Mouse (Mus musculus): ENCODE measurements around the gene Tysnd1. TPM values are rescaled to one million over a fixed set of nuclear protein-coding genes. Genes with fewer than 3 reads are reported as not detected.

Tysnd1 gene
- polyA plus RNA-seq (2015; fragmentation: Nextera tagmentation; extraction: Ambion mirVana): 34.7 and 36.6 TPM in 2 replicates

DNA sequence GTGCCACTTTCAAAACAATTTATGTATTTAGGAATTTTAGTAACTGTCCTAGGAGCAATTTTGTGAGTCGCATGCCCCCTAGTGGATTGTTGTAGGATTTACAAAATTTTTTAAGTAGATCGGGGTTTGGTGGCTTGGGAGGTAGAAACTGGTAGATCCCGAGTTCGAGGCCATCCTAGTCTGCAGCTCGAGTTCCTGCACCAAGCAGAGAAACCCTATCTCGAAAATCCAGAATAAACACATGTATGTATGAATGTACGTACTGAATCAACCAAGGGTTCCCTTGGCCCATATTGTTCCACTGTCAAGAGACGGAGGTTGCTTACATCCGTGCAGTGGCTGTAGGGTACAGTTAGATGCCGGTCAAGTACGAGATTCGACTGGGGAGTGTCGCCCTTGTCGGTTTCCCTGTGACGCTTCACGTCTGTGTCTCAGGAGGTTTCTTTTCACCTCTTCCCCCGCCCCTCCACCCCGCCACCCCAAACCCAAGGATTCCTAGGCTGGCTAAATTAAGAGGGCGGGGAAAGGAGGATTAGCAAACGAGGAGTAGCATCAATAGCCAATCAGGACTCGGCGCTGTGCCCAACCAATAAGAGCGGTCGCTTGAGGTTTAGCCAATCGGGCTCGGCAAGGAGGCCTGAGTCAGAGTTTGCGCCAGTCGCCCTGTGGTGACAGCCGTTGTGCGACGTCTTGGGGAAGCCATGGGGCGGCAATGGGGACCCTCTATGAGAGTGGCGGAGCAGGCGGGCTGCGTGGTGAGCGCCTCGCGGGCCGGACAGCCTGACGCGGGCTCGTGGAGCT lies at the start of gene Tysnd1:
Gene Tysnd1 (plus strand): TSS at position 645 of the 801 bp plus-strand sequence.
- peaks cover 15% of the 10 kb centered on the region for H3K4me1 ChIP-seq
- H3K4me2 ChIP-seq: peak within 1 kb of the TSS; percentile 99
- H3K9me3 ChIP-seq: no peaks in the 10 kb centered on the region
- peak; percentile 95 for ATAC-seq (ENCODE audit: borderline replicate concordance, extremely low read depth, low FRiP score, low TSS enrichment)
- peak within 1 kb of the TSS; percentile 56 for H3K9ac ChIP-seq
- peaks cover 29% of the 10 kb centered on the region for H3K36me3 ChIP-seq
- H3K27me3 ChIP-seq: no peaks in the 10 kb centered on the region
- peak within 1 kb of the TSS; percentile 85 for H3K4me3 ChIP-seq
- no peak within 1 kb of the TSS for H3K27ac ChIP-seq
- under 1% methylated on average over 42 of the region's 42 CpGs for WGBS

DNA sequence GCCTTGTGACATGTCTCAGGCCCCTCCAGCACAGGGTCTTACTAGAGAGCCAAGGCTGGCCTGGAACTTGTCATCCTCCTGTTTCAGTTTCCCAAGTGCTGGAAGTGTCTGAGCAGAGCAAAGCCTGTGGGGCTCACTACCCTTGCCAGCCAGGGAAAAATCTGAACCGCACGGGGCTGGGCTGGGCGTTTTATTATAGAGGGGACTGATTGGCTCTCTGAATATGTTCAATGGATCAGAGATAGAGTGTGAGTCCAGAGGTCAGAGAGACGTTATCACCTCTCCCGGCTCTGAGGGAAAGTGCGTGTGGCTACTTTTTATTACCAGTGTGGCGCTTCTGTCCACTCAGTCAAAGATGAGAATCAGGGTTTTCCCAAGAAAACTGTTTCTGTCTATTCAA lies 48.8 kb upstream of the Tysnd1 start:
- no peak for ATAC-seq (ENCODE audit: borderline replicate concordance, extremely low read depth, low FRiP score, low TSS enrichment)
- no peak overlapping the region for H3K4me3 ChIP-seq
- H3K4me2 ChIP-seq: no peak overlapping the region
- no peaks in the 10 kb centered on the region for H3K27me3 ChIP-seq
- H3K4me1 ChIP-seq: peaks cover 13% of the 10 kb centered on the region
- WGBS: 68% methylated on average over 7 of the region's 7 CpGs
- no peaks in the 10 kb centered on the region for H3K36me3 ChIP-seq
- no peaks in the 10 kb centered on the region for H3K9me3 ChIP-seq
- no peak overlapping the region for H3K9ac ChIP-seq
- no peak overlapping the region for H3K27ac ChIP-seq

DNA sequence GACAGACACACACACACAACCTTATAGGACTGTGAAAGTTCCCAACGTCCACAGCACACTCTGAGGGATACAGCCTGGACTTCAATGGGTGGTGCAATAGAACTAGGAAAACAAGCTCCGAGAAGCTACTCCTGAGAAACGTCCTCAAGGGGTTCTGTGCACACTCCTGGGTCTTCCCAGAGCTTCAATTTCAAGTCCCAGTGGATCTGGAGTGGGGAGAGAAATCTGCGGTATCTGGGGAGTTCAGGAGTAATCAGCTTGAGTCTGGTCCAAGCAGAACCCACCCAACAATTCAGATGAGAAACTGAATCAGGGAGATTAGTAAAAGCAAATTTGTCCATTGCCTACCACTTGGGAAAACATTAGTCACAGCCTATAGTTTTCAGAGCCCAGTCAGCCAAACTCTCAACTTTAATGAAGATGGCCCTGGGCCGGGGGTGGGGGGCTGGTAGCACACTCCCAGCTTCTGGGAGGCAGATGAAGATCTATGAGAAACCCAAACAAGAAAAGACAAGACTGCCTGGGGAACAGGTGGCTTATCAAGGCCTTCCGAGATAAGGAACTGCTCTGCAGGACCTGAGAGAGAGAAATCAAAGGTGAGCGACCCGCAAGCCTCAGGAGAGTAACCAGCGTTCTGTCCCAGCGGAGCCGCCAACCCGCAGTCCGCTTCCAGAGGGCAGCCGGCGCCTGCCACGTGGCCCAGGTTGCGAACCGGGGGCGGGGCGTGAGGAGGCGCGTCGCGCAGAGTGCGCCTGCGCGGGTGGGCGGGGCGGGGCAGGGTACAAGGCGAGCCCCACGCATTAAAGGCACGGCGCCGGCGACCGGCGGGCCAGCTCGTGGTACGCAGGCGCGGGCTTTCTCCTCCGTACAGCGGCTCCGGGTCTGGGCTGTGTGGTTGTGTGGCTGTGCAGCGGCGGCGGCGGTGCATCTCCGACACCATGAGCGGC lies 47.3 kb upstream of the Tysnd1 start, which contains the start of gene Ppa1:
Gene Ppa1 (plus strand): TSS at position 763 of the 947 bp plus-strand sequence.
- Histone ChIP-seq H3K36me3 (no peaks in the 10 kb centered on the region), H3K4me2 (peak within 1 kb of the TSS; percentile 84), H3K9me3 (no peaks in the 10 kb centered on the region), H3K27ac (peak within 1 kb of the TSS; percentile 74), H3K27me3 (no peaks in the 10 kb centered on the region), H3K4me3 (peak within 1 kb of the TSS; percentile 67), H3K4me1 (peaks cover 13% of the 10 kb centered on the region), H3K9ac (peak within 1 kb of the TSS; percentile 73)
- ATAC-seq (ENCODE audit: borderline replicate concordance, extremely low read depth, low FRiP score, low TSS enrichment): peak; percentile 96
- WGBS: 1% methylated on average over 50 of the region's 50 CpGs

DNA sequence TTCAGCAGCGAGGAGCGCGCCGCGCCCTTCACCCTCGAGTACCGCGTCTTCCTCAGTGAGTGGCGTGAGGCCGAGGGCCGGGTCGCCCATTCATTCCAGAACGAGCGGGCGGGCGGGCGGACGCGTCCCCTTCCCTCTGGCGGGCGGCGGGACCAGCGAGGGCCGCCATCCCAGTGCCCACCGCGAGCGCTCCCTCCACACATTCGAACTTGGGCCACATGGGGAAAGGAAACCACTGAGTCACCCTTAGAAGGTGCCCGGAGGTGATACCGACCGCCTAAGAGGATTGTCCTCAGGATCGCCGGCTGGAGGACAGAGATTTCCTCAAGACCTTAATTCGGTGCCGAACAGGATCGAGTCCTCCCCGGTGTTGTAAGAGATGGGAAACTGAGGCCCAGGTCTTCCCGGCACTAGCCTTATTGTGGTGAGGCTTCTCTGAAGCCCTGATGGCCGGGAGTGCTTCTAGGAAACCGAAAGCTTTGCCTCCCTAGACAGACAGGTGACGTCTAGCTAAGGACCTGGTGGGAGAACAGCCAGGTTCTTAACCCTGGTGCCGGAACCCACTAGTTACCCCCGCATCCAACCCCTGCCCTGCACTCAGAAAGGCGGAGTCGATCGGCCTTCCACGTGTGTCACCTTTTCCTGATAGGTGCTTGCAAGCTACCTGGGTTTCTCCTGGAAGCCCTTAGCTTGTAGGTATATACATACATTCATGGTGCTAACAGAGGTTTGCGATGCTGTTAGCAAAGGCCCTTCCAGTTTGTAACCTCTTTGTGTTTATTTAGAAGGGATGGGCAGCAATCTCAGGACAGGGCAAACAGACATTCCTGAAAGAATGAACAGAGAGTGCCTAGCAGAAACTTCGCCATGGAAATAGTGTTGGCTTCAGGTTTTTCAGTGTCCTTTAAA lies 46.3 kb upstream of the Tysnd1 start:
- Histone ChIP-seq H3K27ac (peak overlapping the region; percentile 74), H3K27me3 (no peaks in the 10 kb centered on the region), H3K36me3 (no peaks in the 10 kb centered on the region), H3K4me1 (peaks cover 13% of the 10 kb centered on the region), H3K9me3 (no peaks in the 10 kb centered on the region), H3K4me2 (peak overlapping the region; percentile 84), H3K4me3 (peak overlapping the region; percentile 67), H3K9ac (peak overlapping the region; percentile 73)
- no peak for ATAC-seq (ENCODE audit: borderline replicate concordance, extremely low read depth, low FRiP score, low TSS enrichment)
- WGBS: under 1% methylated on average over 47 of the region's 49 CpGs

DNA sequence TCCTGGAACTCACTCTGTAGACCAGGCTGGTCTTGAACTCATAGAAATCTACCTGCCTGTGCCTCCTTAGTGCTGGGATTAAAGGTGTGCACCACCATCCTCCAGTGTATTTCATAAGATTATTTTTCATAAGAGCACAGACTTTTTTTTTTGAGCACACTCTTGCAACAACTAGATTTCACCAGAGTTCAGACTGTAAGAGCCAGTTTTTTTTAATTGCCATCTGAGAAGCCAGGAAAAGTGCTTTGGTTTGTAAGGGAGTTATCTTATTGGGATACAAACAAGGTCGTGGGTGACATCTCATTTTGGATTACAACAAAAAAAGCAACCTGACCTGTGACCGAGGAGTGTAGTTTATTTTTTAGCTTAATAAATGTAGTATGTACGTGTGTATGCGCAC lies 41.2 kb upstream of the Tysnd1 start:
- H3K4me3 ChIP-seq: no peak overlapping the region
- WGBS: 86% methylated on average over 4 of the region's 4 CpGs
- no peak for ATAC-seq (ENCODE audit: borderline replicate concordance, extremely low read depth, low FRiP score, low TSS enrichment)
- no peak overlapping the region for H3K4me2 ChIP-seq
- H3K9ac ChIP-seq: no peak overlapping the region
- H3K27me3 ChIP-seq: no peaks in the 10 kb centered on the region
- H3K27ac ChIP-seq: no peak overlapping the region
- H3K4me1 ChIP-seq: peaks cover 5% of the 10 kb centered on the region; the same call in 1 of the 2 replicates
- no peaks in the 10 kb centered on the region for H3K9me3 ChIP-seq
- 0 out of 2 replicates have a peak, but pooled peaks cover 4% of the 10 kb centered on the region for H3K36me3 ChIP-seq

DNA sequence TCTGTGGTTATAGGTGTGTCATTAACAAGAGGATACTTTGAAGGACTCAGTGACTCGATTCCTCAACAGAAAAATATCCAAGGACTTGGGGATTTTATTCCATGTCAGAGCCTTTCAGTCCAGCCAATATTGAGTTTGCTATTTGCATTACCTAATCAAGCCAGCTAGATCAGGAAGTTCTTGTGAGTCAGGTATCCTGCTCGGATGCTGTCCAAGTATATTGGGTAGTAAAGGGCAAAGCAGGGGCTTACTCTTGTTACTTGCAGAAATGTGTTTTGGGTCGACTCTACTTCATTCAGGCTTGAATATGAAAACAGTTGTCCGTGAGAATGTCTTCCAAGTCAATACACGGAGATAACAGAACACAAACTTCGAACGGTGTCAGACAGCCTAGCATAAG lies 40.6 kb upstream of the Tysnd1 start:
- Histone ChIP-seq H3K9ac (no peak overlapping the region), H3K4me2 (no peak overlapping the region), H3K27ac (no peak overlapping the region), H3K36me3 (peaks cover 10% of the 10 kb centered on the region; the same call in 1 of the 2 replicates), H3K4me3 (no peak overlapping the region), H3K4me1 (no peaks in the 10 kb centered on the region), H3K27me3 (no peaks in the 10 kb centered on the region), H3K9me3 (no peaks in the 10 kb centered on the region)
- no peak for ATAC-seq (ENCODE audit: borderline replicate concordance, extremely low read depth, low FRiP score, low TSS enrichment)
- WGBS: 80% methylated on average over 7 of the region's 7 CpGs

DNA sequence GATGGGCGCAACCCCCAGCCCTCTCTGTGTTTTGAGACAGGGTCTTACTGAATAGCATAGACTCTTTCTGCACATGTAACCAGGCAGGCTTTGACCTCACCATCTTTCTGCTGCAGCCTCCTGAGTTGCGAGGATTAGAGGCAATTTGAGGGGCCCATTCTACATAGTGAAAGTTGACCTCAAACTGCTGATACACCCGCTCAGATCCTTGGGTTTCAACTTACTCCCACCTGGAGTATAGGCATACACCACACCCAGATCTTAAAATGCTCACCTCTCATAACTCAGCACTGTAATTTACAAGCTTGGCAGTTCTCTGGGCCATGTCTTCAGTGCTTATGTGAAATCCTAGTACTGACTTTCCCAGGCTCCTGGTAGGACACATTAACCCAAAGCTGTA lies 40.1 kb upstream of the Tysnd1 start:
- no peaks in the 10 kb centered on the region for H3K4me1 ChIP-seq
- 94% methylated on average over 3 of the region's 3 CpGs for WGBS
- no peak overlapping the region for H3K4me2 ChIP-seq
- no peaks in the 10 kb centered on the region for H3K9me3 ChIP-seq
- H3K27ac ChIP-seq: no peak overlapping the region
- no peaks in the 10 kb centered on the region for H3K27me3 ChIP-seq
- ATAC-seq (ENCODE audit: borderline replicate concordance, extremely low read depth, low FRiP score, low TSS enrichment): no peak
- no peak overlapping the region for H3K9ac ChIP-seq
- H3K4me3 ChIP-seq: no peak overlapping the region
- peaks cover 15% of the 10 kb centered on the region; the same call in 1 of the 2 replicates for H3K36me3 ChIP-seq

DNA sequence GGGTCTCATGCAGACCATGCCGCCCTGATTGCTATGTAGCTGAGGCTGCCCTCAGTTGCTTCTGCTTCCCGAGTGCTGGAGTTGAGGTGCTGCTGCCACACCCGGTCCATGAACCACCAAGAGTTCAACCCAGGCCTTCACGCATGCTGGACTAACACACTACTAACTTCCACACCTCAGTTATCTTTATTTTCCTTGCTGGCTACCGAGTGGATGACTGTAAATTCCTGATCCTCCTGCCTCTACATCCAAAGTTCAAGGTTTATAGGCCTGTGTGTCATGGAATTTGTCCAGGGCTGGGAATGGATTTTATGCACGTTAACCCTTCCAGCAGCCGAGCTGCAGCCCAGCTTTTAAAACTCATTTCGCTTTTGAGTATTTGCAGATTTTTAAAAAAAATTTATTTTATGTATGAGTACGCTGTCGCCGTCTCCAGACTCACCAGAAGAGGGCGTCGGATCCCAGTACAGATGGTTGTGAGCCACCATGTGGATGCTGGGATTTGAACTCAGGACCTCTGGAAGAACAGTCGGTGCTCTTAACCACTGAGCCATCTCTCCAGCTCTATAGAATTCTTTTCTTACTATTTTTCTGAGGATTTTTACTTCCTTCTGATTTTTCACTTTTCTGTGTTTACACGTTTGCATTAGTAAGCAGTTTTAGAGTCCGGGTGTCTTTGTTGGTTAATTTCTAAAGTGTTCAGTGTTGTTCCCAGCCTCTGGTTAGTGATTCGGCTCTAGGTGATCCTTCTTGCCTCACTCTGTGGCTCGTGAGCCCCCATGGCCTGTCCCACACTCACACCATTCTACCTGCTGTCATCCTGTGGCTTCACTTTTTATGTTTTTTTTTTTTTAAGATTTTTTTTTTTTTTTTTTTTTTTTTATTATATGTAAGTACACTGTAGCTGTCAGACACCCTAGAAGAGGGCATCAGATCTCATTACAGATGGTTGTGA lies 38.1 kb upstream of the Tysnd1 start:
- Histone ChIP-seq H3K36me3 (peaks cover 32% of the 10 kb centered on the region), H3K4me3 (no peak overlapping the region), H3K27me3 (no peaks in the 10 kb centered on the region), H3K9me3 (no peaks in the 10 kb centered on the region), H3K27ac (no peak overlapping the region), H3K4me1 (no peaks in the 10 kb centered on the region), H3K9ac (no peak overlapping the region), H3K4me2 (no peak overlapping the region)
- no peak for ATAC-seq (ENCODE audit: borderline replicate concordance, extremely low read depth, low FRiP score, low TSS enrichment)
- WGBS: 85% methylated on average over 18 of the region's 18 CpGs

DNA sequence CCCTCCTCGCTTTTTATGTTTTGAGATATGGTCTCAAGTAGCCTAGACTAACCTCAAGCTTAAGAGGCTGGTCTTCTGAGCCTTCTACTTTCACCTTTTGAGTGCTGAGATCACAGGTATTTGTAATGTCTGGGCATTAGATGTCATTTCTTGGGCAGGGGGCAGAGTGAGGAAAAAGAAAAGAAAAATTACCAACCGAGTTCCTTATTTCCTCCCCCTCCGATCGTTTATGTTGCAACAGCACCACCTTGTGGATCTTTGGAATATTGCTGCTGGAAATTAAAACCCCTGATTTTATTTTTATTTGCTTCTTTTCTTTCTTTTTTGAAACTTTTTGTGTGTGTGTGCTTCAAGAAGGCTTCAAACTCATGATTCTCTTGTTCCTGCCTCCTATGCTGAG lies 37.3 kb upstream of the Tysnd1 start:
- WGBS: 22% methylated on average over 4 of the region's 4 CpGs
- H3K27me3 ChIP-seq: no peaks in the 10 kb centered on the region
- no peak overlapping the region for H3K9ac ChIP-seq

DNA sequence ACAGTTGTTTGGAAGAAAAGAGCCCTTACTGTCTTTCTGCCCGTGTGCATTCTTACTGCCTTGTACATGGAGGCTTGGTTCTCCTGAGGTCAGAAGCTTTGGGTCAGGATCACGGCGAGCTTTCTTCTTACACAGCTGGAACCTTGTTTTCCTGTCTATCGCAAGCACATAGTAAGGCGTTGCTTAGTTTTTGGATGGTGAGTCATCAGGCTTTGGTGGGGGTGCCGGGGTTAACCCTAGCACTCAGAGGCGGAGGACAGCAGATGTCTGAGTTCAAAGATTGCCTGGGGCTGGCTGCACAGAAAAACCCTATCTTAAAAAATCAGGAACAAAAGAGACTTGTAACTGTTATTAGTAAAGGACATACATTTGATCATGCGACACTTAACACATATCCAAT lies 33.4 kb upstream of the Tysnd1 start:
- Histone ChIP-seq H3K4me2 (no peak overlapping the region), H3K4me1 (no peaks in the 10 kb centered on the region), H3K36me3 (peaks cover 64% of the 10 kb centered on the region), H3K27ac (no peak overlapping the region), H3K27me3 (no peaks in the 10 kb centered on the region), H3K4me3 (no peak overlapping the region), H3K9me3 (no peaks in the 10 kb centered on the region), H3K9ac (no peak overlapping the region)
- no peak for ATAC-seq (ENCODE audit: borderline replicate concordance, extremely low read depth, low FRiP score, low TSS enrichment)
- WGBS: 66% methylated on average over 8 of the region's 8 CpGs

More for the DNA sequence above, 37.3 kb upstream of the Tysnd1 start:
- no peak overlapping the region for H3K4me2 ChIP-seq
- H3K4me3 ChIP-seq: no peak overlapping the region
- no peaks in the 10 kb centered on the region for H3K9me3 ChIP-seq
- no peak overlapping the region for H3K27ac ChIP-seq
- no peak for ATAC-seq (ENCODE audit: borderline replicate concordance, extremely low read depth, low FRiP score, low TSS enrichment)
- peaks cover 40% of the 10 kb centered on the region for H3K36me3 ChIP-seq
- no peaks in the 10 kb centered on the region for H3K4me1 ChIP-seq

Measured in lung, embryonic 15.5 days (tissue).